Mouse (Mus musculus): ENCODE data around the gene Arid1b.

- no peak for TF ChIP-seq CTCF (IDR thresholded peaks at IDR 0.05; ENCODE audit: borderline replicate concordance, extremely low read depth, insufficient read depth, insufficient read length)
- no peak for TF ChIP-seq POLR2A (IDR thresholded peaks at IDR 0.05; ENCODE audit: borderline replicate concordance, extremely low read depth, insufficient read depth, insufficient read length, poor library complexity, severe bottlenecking)
These were observed 273.6 kb downstream of the Arid1b start for GRCm38 (mm10) chr17:5267747-5268146.
